In the genomic region with DNA sequence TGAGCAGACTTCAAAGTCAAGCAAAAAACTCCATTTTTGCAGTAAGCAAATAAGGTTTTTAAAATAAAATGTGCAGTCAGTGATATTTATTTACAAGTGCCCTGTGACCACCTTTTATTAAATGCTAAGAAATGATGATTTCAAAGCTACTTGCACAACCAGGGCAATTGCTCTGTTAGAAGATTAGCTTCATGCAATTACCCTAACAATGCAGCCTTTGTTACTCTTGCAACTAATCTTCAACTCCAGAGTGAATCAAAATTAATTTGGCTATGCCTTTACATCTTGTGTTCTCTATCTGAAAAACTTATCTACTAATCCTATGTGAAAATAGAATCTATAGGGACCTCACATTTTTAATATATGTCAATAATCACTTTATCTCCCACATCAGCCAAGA, we compare ENCODE assay signal across 25 mouse cellular contexts.
"Had no signal": no experiment of that assay in that cellular context is flagged by ENCODE, and none has a peak within 500 bp of the region (broad histone marks: within the 10 kb centered on the region; RNA-seq: fewer than 3 reads in every experiment).

No protein-coding gene starts in this region.

- H3K4me2 ChIP-seq: heart, embryonic 12.5 days; hindbrain, embryonic 12.5 days; hindbrain, embryonic 14.5 days; intestine, embryonic 15.5 days; limb, embryonic 12.5 days had no signal

- H3K27me3 ChIP-seq: heart, embryonic 12.5 days; hindbrain, embryonic 12.5 days; intestine, embryonic 15.5 days; limb, embryonic 12.5 days had no signal

- H3K27ac ChIP-seq: gastrocnemius, adult 2 months; heart, embryonic 10.5 days; hindbrain, embryonic 10.5 days; hindbrain, embryonic 12.5 days; hindbrain, embryonic 14.5 days; intestine, embryonic 15.5 days; layer of hippocampus, adult 2 months; left cerebral cortex, adult 2 months; limb, embryonic 10.5 days; limb, embryonic 12.5 days had no signal

- H3K4me1 ChIP-seq: heart, embryonic 10.5 days; heart, embryonic 12.5 days; hindbrain, embryonic 10.5 days; hindbrain, embryonic 12.5 days; intestine, embryonic 15.5 days; limb, embryonic 10.5 days; limb, embryonic 12.5 days had no signal

- ATAC-seq: hindbrain, embryonic 16.5 days; inflammation-experienced regulatory T-cells, adult 6 months; intestine, embryonic 15.5 days; intestine, postnatal 0 days had no signal

- H3K9me3 ChIP-seq: heart, embryonic 10.5 days; heart, embryonic 12.5 days; hindbrain, embryonic 10.5 days; hindbrain, embryonic 12.5 days; intestine, embryonic 15.5 days; limb, embryonic 10.5 days; limb, embryonic 12.5 days had no signal

- H3K9ac ChIP-seq: heart, embryonic 12.5 days; hindbrain, embryonic 12.5 days; hindbrain, embryonic 14.5 days; intestine, embryonic 15.5 days; limb, embryonic 12.5 days had no signal

- DNase-seq: gastrocnemius, adult 2 months; gastrocnemius, postnatal 10 days; gastrocnemius, postnatal 25 days; heart, adult 18-20 months; heart, postnatal 10 days; heart, postnatal 4 days; kidney, adult 18-20 months; kidney, adult 8-10 months; kidney, postnatal 10 days; kidney, postnatal 25 days; kidney, postnatal 4 days; liver had no signal

- H3K36me3 ChIP-seq: heart, embryonic 10.5 days; heart, embryonic 12.5 days; hindbrain, embryonic 10.5 days; hindbrain, embryonic 12.5 days; intestine, embryonic 15.5 days; limb, embryonic 10.5 days; limb, embryonic 12.5 days had no signal

- H3K4me3 ChIP-seq: gastrocnemius, adult 2 months; heart, embryonic 10.5 days; heart, embryonic 12.5 days; hindbrain, embryonic 10.5 days; hindbrain, embryonic 12.5 days; intestine, embryonic 15.5 days; layer of hippocampus, adult 2 months; left cerebral cortex, adult 2 months; limb, embryonic 10.5 days; limb, embryonic 12.5 days had no signal
